ENCODE assay signal across 8 mouse cellular contexts in genomic region chr5:30667215-30667614, GRCm38 (mm10). TPM values are rescaled to one million over a fixed set of nuclear protein-coding genes. Genes with fewer than 3 reads are reported as not detected.
A peak's percentile ranks its signal among the peaks of the same experiment; 100 is the strongest.
DNase-seq lines count a peak whose midpoint lies in the region; ATAC-seq lines count a peak whose summit lies in the region.

No protein-coding gene starts in this region.

- peak overlapping the region; percentile 91 for H3K9ac ChIP-seq in kidney, embryonic 16.5 days (replicated peaks; ENCODE audit: low read length)
- H3K9ac ChIP-seq in hindbrain, embryonic 12.5 days = peak overlapping the region; percentile 77
- peak overlapping the region; percentile 69 for H3K9ac ChIP-seq in midbrain, embryonic 14.5 days (replicated peaks; ENCODE audit: low read length)

- peaks cover 22% of the 10 kb centered on the region for H3K4me1 ChIP-seq in kidney, embryonic 16.5 days (ENCODE audit: insufficient read depth, low read length)
- peaks cover 16% of the 10 kb centered on the region for H3K4me1 ChIP-seq in hindbrain, embryonic 12.5 days
- H3K4me1 ChIP-seq in midbrain, embryonic 14.5 days (ENCODE audit: control insufficient read depth, insufficient read depth, low read length) = 0 out of 2 replicates have a peak, but pooled peaks cover 6% of the 10 kb centered on the region

- H3K36me3 ChIP-seq in kidney, embryonic 16.5 days (ENCODE audit: insufficient read depth, low read length) = peaks cover 18% of the 10 kb centered on the region
- H3K36me3 ChIP-seq in hindbrain, embryonic 12.5 days = peaks cover 17% of the 10 kb centered on the region
- H3K36me3 ChIP-seq in midbrain, embryonic 14.5 days (ENCODE audit: control insufficient read depth, insufficient read depth, low read length) = 0 out of 2 replicates have a peak, but pooled peaks cover under 1% of the 10 kb centered on the region

- WGBS in kidney, embryonic 16.5 days = under 1% methylated on average over 13 of the region's 13 CpGs
- 0% methylated on average over 13 of the region's 13 CpGs for WGBS in hindbrain, embryonic 12.5 days
- under 1% methylated on average over 13 of the region's 13 CpGs for WGBS in midbrain, embryonic 14.5 days

- H3K27ac ChIP-seq in kidney, embryonic 16.5 days (ENCODE audit: low read length) = peak overlapping the region; percentile 85
- peak overlapping the region; percentile 55 for H3K27ac ChIP-seq in hindbrain, embryonic 12.5 days
- H3K27ac ChIP-seq in midbrain, embryonic 14.5 days (replicated peaks; ENCODE audit: low read depth, low read length) = no peak overlapping the region

- no peak for DNase-seq in kidney, postnatal 25 days
- peak; percentile 10 for DNase-seq in NIH3T3 (ENCODE audit: low read depth)
- no peak for DNase-seq in midbrain, embryonic 14.5 days
- DNase-seq in ovary, postnatal 36 days (ENCODE audit: low spot score) = no peak
- no peak for DNase-seq in natural killer cell, adult 2 months (ENCODE audit: low spot score in 2 of 2)
- no peak for DNase-seq in cerebellum, postnatal 36 days

- no peaks in the 10 kb centered on the region for H3K27me3 ChIP-seq in kidney, embryonic 16.5 days (ENCODE audit: insufficient read depth, low read length)
- H3K27me3 ChIP-seq in hindbrain, embryonic 12.5 days = no peaks in the 10 kb centered on the region
- no peaks in the 10 kb centered on the region for H3K27me3 ChIP-seq in midbrain, embryonic 14.5 days (ENCODE audit: control insufficient read depth, insufficient read depth, low read length)

- H3K9me3 ChIP-seq in kidney, embryonic 16.5 days (ENCODE audit: low read length) = no peaks in the 10 kb centered on the region
- H3K9me3 ChIP-seq in hindbrain, embryonic 12.5 days (replicated peaks) = no peaks in the 10 kb centered on the region
- no peaks in the 10 kb centered on the region for H3K9me3 ChIP-seq in midbrain, embryonic 14.5 days (ENCODE audit: control insufficient read depth, low read length)

- ATAC-seq in kidney, embryonic 16.5 days (ENCODE audit: low FRiP score, low TSS enrichment) = no peak
- ATAC-seq in hindbrain, embryonic 12.5 days (ENCODE audit: low FRiP score) = no peak
- ATAC-seq in midbrain, embryonic 14.5 days (ENCODE audit: low FRiP score, low TSS enrichment) = no peak

- peak overlapping the region; percentile 93 for H3K4me3 ChIP-seq in kidney, embryonic 16.5 days (ENCODE audit: low read length)
- peak overlapping the region; percentile 75 for H3K4me3 ChIP-seq in hindbrain, embryonic 12.5 days
- H3K4me3 ChIP-seq in midbrain, embryonic 14.5 days (replicated peaks; ENCODE audit: low read depth, low read length) = peak overlapping the region; percentile 74

- peak overlapping the region; percentile 60 for H3K4me2 ChIP-seq in kidney, embryonic 16.5 days (replicated peaks; ENCODE audit: low read depth, low read length)
- peak overlapping the region; percentile 85 for H3K4me2 ChIP-seq in hindbrain, embryonic 12.5 days (replicated peaks)
- peak overlapping the region; percentile 95 for H3K4me2 ChIP-seq in midbrain, embryonic 14.5 days (ENCODE audit: low read length)

RNA-seq across cellular contexts. Expression of gene Cenpa, which starts 0.6 kb away (rescaled TPM):
- polyA plus RNA-seq in kidney, embryonic 16.5 days (2015; fragmentation: Nextera tagmentation; extraction: Ambion mirVana) = 266 and 282 TPM in 2 replicates
- polyA plus RNA-seq in hindbrain, embryonic 12.5 days (2016; fragmentation: Nextera tagmentation; extraction: Ambion mirVana) = 200 and 221 TPM in 2 replicates
- polyA plus RNA-seq in midbrain, embryonic 14.5 days (2014; fragmentation: Nextera tagmentation; extraction: Ambion mirVana) = 40.0 and 65.3 TPM in 2 replicates

RNA-seq across cellular contexts. Expression of gene Slc35f6, which starts 19.5 kb away (rescaled TPM):
- polyA plus RNA-seq in kidney, embryonic 16.5 days (2015; fragmentation: Nextera tagmentation; extraction: Ambion mirVana) = 31.0 and 33.9 TPM in 2 replicates
- polyA plus RNA-seq in hindbrain, embryonic 12.5 days (2016; fragmentation: Nextera tagmentation; extraction: Ambion mirVana) = 28.2 and 29.3 TPM in 2 replicates
- polyA plus RNA-seq in midbrain, embryonic 14.5 days (2014; fragmentation: Nextera tagmentation; extraction: Ambion mirVana) = 26.6 and 33.9 TPM in 2 replicates

RNA-seq across cellular contexts. Expression of gene Dpysl5, which starts 44.1 kb away (rescaled TPM):
- polyA plus RNA-seq in kidney, embryonic 16.5 days (2015; fragmentation: Nextera tagmentation; extraction: Ambion mirVana) = 5.4 and 7.1 TPM in 2 replicates
- 135 and 156 TPM in 2 replicates for polyA plus RNA-seq in hindbrain, embryonic 12.5 days (2016; fragmentation: Nextera tagmentation; extraction: Ambion mirVana)
- 219 and 240 TPM in 2 replicates for polyA plus RNA-seq in midbrain, embryonic 14.5 days (2014; fragmentation: Nextera tagmentation; extraction: Ambion mirVana)

Comparison
In these comparisons a context has a peak if more than half of its experiments do, and no peak if none do; other contexts are left out.
1. RNA of gene Dpysl5, which starts 44.1 kb away (polyA plus RNA-seq): 219 to 240 TPM in midbrain, embryonic 14.5 days and 135 to 156 TPM in hindbrain, embryonic 12.5 days; 5.4 to 7.1 TPM in kidney, embryonic 16.5 days; every median in the first group is over 10 times any median in the second.
2. Peak in every context shown above with its lines, with median percentiles within 50 percentile points of each other: H3K4me2 ChIP-seq, H3K4me3 ChIP-seq and H3K9ac ChIP-seq.